Mouse (Mus musculus): Measurements from ENCODE around the gene Olfr770.
"Not testable (repeated sequence)": the region's sequence is repeated elsewhere in the genome, so short reads cannot be mapped to it uniquely, and the experiment has no call there.

- TF ChIP-seq CTCF (IDR thresholded peaks at IDR 0.05; ENCODE audit: low read depth, low read length); POLR2A (IDR thresholded peaks at IDR 0.05; ENCODE audit: extremely low read depth, insufficient read depth, low read length): not testable (repeated sequence)
Observed at GRCm38 (mm10) chr10:129082810-129083209, 56.0 kb downstream of the Olfr770 start, which contains the start of gene Olfr767.
